Mouse (Mus musculus) heart, embryonic 10.5 days (tissue): ENCODE measurements around the gene Dkkl1. TPM values are rescaled to one million over a fixed set of nuclear protein-coding genes. Genes with fewer than 3 reads are reported as not detected.

Source experiments
- DNase-seq: peaks from one replicate; pipeline ENCODE4 v3.0.0-alpha.2; 2017; ENCODE audit warnings: low spot score
- H3K27ac ChIP-seq: fragments of 300-500 bp; sonication (generic); 2 replicates; pipeline ENCODE4 v1.5.1; 2016; ENCODE audit warnings: mild to moderate bottlenecking
- H3K27me3 ChIP-seq: fragments of 300-500 bp; sonication (generic); 2 replicates; pipeline ENCODE4 v1.6.1; 2016; ENCODE audit warnings: mild to moderate bottlenecking; ENCODE audit not compliant: poor library complexity, insufficient read depth, severe bottlenecking
- H3K36me3 ChIP-seq: fragments of 300-500 bp; sonication (generic); 2 replicates; pipeline ENCODE4 v1.6.1; 2016; ENCODE audit warnings: mild to moderate bottlenecking, moderate library complexity
- H3K4me1 ChIP-seq: fragments of 300-500 bp; sonication (generic); 2 replicates; pipeline ENCODE4 v1.6.1; 2016; ENCODE audit warnings: mild to moderate bottlenecking
- H3K4me3 ChIP-seq: fragments of 300-500 bp; sonication (generic); 2 replicates; pipeline ENCODE4 v1.5.1; 2016; ENCODE audit warnings: mild to moderate bottlenecking, moderate library complexity
- H3K9me3 ChIP-seq: fragments of 300-500 bp; sonication (generic); 2 replicates; pipeline ENCODE4 v1.6.1; 2016; ENCODE audit warnings: mild to moderate bottlenecking, moderate library complexity
- WGBS: fragments of 180-500 bp; shearing (Covaris S2); methylation state at CpG from one replicate; pipeline ENCODE4 v1.1.7; 2016; 5-methylcytosine and 5-hydroxymethylcytosine counted together
- polyA plus RNA-seq: library from polyadenylated mRNA; unstranded; fragments of >200 nt; fragmentation: Nextera tagmentation; extraction: Ambion mirVana; gene quantifications from 2 replicates; pipeline ENCODE4 v1.2.1, GENCODE M21; 2016

Dkkl1 gene
- polyA plus RNA-seq, 1 experiment from 2014 or later: 1.2 TPM

GRCm38 (mm10) chr7:45167761-45168445 is 44.0 kb downstream of the Dkkl1 start:
- no peak overlapping the region for H3K27ac ChIP-seq
- H3K4me3 ChIP-seq: peak overlapping the region; percentile 15; the same call in 1 of the 2 replicates
- H3K36me3 ChIP-seq: peaks cover 16% of the 10 kb centered on the region
- H3K9me3 ChIP-seq: peaks cover 27% of the 10 kb centered on the region
- H3K27me3 ChIP-seq: peaks cover 99% of the 10 kb centered on the region
- WGBS: 3% methylated on average over 19 of the region's 19 CpGs
- peaks cover 30% of the 10 kb centered on the region for H3K4me1 ChIP-seq
- no peak for DNase-seq

GRCm38 (mm10) chr7:45166950-45167401 is 45.0 kb downstream of the Dkkl1 start:
- WGBS: 29% methylated on average over 10 of the region's 10 CpGs
- no peak for DNase-seq

DNA sequence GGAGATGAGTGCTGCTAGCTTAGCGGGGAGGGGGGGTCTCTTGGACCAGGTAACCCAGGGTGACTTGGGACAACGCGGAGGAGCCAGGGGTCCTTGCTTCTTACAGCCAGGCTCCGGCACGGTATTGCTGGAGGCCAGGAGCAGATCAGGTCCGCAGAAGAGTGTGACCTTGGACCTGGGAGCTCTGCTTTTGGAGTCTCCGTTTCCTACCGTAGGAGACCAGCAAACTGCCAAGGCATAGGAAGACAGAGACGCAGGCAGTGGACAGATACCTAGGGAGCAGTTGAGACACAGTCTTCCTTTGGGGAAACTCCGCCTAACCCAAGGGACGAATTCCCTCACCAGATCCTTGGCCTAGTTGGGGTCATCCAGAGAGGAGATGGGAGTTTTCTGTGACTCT is 46.2 kb downstream of the Dkkl1 start:
- Histone ChIP-seq H3K4me1 (peaks cover 41% of the 10 kb centered on the region), H3K27ac (no peak overlapping the region), H3K27me3 (peaks cover 84% of the 10 kb centered on the region), H3K9me3 (peaks cover 21% of the 10 kb centered on the region), H3K4me3 (no peak overlapping the region), H3K36me3 (peaks cover 20% of the 10 kb centered on the region)
- 44% methylated on average over 11 of the region's 11 CpGs for WGBS
- no peak for DNase-seq

More at GRCm38 (mm10) chr7:45166950-45167401, 45.0 kb downstream of the Dkkl1 start:
- Histone ChIP-seq H3K4me1 (peaks cover 38% of the 10 kb centered on the region), H3K4me3 (no peak overlapping the region), H3K36me3 (peaks cover 16% of the 10 kb centered on the region), H3K9me3 (peaks cover 27% of the 10 kb centered on the region), H3K27me3 (peaks cover 96% of the 10 kb centered on the region), H3K27ac (no peak overlapping the region)

DNA sequence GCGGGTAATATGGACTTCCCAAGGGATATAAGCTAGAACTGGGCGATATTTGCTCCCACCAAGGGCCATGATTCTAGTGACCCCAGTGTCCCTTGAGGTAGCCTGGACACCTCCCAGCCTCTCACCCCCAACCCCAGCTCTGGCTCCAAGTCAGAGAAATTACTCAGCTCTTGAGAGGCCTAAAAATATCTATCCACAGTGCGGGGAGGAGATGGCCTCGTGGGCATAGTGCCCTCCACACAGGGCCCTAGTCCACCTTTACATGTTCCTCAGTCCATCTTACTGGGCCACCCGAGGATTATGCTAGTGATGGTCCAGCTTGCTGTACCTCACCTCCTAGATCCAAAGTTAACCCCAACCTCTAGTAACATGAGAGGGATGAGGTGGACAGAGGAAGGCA is 47.1 kb downstream of the Dkkl1 start:
- 56% methylated on average over 5 of the region's 5 CpGs for WGBS

GRCm38 (mm10) chr7:45163735-45164490 is 48.0 kb downstream of the Dkkl1 start, which contains the start of gene Slc17a7:
Gene Slc17a7, plus strand, starts transcription at chr7:45163949.
- H3K27ac ChIP-seq: peak within 1 kb of the TSS; percentile 69; the same call in 1 of the 2 replicates
- H3K9me3 ChIP-seq: peaks cover 3% of the 10 kb centered on the region
- H3K4me1 ChIP-seq: peaks cover 41% of the 10 kb centered on the region

More for the DNA sequence above, 47.1 kb downstream of the Dkkl1 start:
- Histone ChIP-seq H3K4me3 (no peak overlapping the region), H3K4me1 (peaks cover 41% of the 10 kb centered on the region), H3K36me3 (peaks cover 21% of the 10 kb centered on the region), H3K9me3 (peaks cover 13% of the 10 kb centered on the region), H3K27me3 (peaks cover 76% of the 10 kb centered on the region), H3K27ac (no peak overlapping the region)
- no peak for DNase-seq

GRCm38 (mm10) chr7:45162996-45163615 is 48.8 kb downstream of the Dkkl1 start:
- H3K9me3 ChIP-seq: no peaks in the 10 kb centered on the region
- no peak for DNase-seq
- peaks cover 34% of the 10 kb centered on the region for H3K4me1 ChIP-seq
- peaks cover 58% of the 10 kb centered on the region for H3K27me3 ChIP-seq
- no peak overlapping the region for H3K27ac ChIP-seq
- 68% methylated on average over 9 of the region's 9 CpGs for WGBS
- H3K36me3 ChIP-seq: peaks cover 25% of the 10 kb centered on the region
- no peak overlapping the region for H3K4me3 ChIP-seq

More at GRCm38 (mm10) chr7:45163735-45164490, 48.0 kb downstream of the Dkkl1 start, which contains the start of gene Slc17a7:
- Histone ChIP-seq H3K27me3 (peaks cover 66% of the 10 kb centered on the region), H3K36me3 (peaks cover 21% of the 10 kb centered on the region), H3K4me3 (peak within 1 kb of the TSS; percentile 61)
- 2% methylated on average over 39 of the region's 41 CpGs for whole genome bisulfite sequencing
- no peak for DNase-seq

DNA sequence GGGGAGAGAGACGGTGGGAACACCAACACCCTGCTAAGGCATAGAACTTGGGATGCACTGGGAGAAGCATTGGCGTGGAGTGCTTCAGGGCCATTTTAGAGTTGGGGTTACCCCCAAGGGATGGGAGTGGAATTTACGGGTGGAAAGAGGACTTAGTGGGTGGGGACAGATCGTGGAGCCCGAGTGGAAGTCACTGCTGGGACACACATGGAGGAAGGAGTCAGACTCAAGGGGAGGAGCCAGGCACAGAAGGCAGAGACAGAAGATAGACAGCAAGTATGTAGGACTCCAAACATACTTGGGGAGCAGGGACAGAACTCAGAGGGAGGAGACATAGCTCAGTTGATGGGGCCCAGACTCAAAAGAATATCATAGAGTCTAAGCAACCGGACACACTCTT is 49.4 kb downstream of the Dkkl1 start:
- DNase-seq: no peak
- 28% methylated on average over 6 of the region's 6 CpGs for WGBS
- peaks cover 30% of the 10 kb centered on the region for H3K36me3 ChIP-seq
- no peaks in the 10 kb centered on the region for H3K9me3 ChIP-seq
- H3K27me3 ChIP-seq: peaks cover 53% of the 10 kb centered on the region
- H3K4me1 ChIP-seq: peaks cover 28% of the 10 kb centered on the region
- no peak overlapping the region for H3K27ac ChIP-seq
- H3K4me3 ChIP-seq: peak overlapping the region; percentile 59

GRCm38 (mm10) chr7:45161612-45162473 is 50.1 kb downstream of the Dkkl1 start:
- Histone ChIP-seq H3K4me1 (peaks cover 23% of the 10 kb centered on the region), H3K27ac (peak overlapping the region; percentile 63; the same call in 1 of the 2 replicates), H3K27me3 (peaks cover 46% of the 10 kb centered on the region), H3K4me3 (peak overlapping the region; percentile 59), H3K9me3 (no peaks in the 10 kb centered on the region), H3K36me3 (peaks cover 35% of the 10 kb centered on the region)
- 5% methylated on average over 35 of the region's 35 CpGs for WGBS
- peak; percentile 94 for DNase-seq

DNA sequence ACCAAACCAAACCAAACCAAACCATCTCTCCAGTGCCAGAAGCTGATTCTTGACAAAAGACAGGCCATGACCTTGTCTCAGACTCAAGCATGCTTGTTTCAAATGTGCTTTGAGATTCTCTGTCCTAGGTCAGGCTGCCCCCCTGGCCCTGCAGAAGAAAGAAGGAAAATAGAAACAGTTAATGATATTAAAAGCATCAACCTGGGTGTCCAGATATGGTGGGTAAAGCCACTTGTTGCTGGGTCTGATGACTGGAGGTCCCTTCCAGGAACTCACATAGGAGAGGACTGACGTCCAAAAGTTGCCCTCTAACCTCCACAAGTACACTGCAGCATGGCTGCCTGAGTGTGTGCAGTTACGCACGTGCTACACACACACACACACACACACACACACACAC is 51.1 kb downstream of the Dkkl1 start:
- Histone ChIP-seq H3K4me3 (no peak overlapping the region), H3K36me3 (peaks cover 35% of the 10 kb centered on the region), H3K9me3 (no peaks in the 10 kb centered on the region), H3K27ac (no peak overlapping the region), H3K4me1 (peaks cover 23% of the 10 kb centered on the region), H3K27me3 (peaks cover 36% of the 10 kb centered on the region)
- no peak for DNase-seq
- WGBS: 87% methylated on average over 3 of the region's 3 CpGs

GRCm38 (mm10) chr7:45160316-45160800 is 51.6 kb downstream of the Dkkl1 start:
- H3K4me1 ChIP-seq: peaks cover 23% of the 10 kb centered on the region
- H3K9me3 ChIP-seq: no peaks in the 10 kb centered on the region
- DNase-seq: no peak
- WGBS: 90% methylated on average over 6 of the region's 6 CpGs
- no peak overlapping the region for H3K27ac ChIP-seq
- no peak overlapping the region for H3K4me3 ChIP-seq
- peaks cover 35% of the 10 kb centered on the region for H3K36me3 ChIP-seq
- H3K27me3 ChIP-seq: peaks cover 31% of the 10 kb centered on the region

DNA sequence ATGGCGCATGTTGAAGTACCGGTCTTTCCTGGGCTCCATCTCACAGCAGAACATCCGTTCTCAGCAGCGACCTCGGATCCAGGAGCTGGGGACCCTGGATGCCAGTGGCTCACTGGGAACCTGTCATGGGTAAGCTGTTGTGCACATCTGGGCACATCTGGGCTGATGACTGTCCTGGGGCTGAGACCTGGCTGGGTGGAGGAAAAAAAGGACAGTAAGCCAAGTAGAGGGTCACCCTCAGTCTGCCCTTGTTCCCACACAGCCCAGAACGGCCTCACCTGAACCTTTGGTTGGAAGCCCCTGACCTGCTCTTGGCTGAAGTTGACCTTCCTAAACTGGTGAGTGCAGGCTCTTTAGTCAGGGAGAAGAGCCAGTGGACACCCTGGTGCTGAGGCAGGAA is 53.0 kb downstream of the Dkkl1 start:
- Histone ChIP-seq H3K9me3 (no peaks in the 10 kb centered on the region), H3K36me3 (peaks cover 35% of the 10 kb centered on the region), H3K4me3 (no peak overlapping the region), H3K27me3 (peaks cover 17% of the 10 kb centered on the region), H3K4me1 (peaks cover 24% of the 10 kb centered on the region), H3K27ac (no peak overlapping the region)
- WGBS: 94% methylated on average over 6 of the region's 6 CpGs
- DNase-seq: no peak
